ENCODE assay signal across 8 mouse cellular contexts in the genomic region with DNA sequence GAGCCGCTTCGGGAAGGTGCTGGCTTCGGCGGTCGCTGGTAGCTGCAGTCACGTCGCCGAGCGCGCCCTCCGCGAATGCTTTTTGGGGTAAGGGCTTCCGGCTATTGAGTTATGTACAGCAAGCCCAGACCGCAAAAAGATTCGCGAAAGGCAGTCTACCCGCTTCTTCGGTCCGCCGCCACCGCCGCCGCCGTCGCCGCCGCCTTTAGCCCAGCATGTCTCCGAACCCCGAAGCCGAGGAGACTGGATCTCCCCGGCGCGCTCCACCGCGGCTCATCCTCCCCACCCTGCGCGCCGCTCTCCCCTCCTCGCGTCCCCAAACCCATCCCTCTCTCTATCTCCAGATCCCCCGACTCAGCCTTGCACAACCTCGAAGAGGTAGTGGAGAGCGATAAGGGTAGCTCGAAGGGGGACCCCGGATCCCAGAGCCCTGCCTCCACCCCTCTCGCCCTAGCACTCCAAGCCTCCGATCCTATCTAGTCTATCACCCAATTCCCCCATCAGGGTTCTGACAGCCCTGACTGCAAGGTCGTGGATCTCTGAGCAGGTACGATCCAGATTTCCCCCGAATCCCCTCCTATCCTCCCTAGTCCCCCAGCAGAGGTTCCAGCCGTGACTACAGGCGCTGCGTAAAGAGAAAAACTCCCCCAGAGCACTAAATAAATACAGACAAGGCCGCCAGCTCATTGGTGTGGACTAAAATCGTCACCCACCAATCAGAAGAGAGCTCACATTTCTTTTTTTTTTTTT.
DNase-seq lines count a peak whose midpoint lies in the region; ATAC-seq and TF ChIP-seq lines count a peak whose summit lies in the region.

No protein-coding gene starts in this region.

- H3K27ac ChIP-seq in kidney, embryonic 14.5 days (ENCODE audit: low read depth, low read length): no peak overlapping the region
- no peak overlapping the region for H3K27ac ChIP-seq in bone marrow macrophage, adult 2 months (ENCODE audit: insufficient read depth, low read depth, low read length)
- no peak overlapping the region for H3K27ac ChIP-seq in forebrain, embryonic 13.5 days
- H3K27ac ChIP-seq in neural tube, embryonic 12.5 days: no peak overlapping the region

- peak overlapping the region; percentile 32 for H3K4me3 ChIP-seq in kidney, embryonic 14.5 days (ENCODE audit: low read length)
- peak overlapping the region; percentile 60 for H3K4me3 ChIP-seq in bone marrow macrophage, adult 2 months (ENCODE audit: insufficient read depth, low read length)
- H3K4me3 ChIP-seq in forebrain, embryonic 13.5 days: peak overlapping the region; percentile 48
- H3K4me3 ChIP-seq in neural tube, embryonic 12.5 days: peak overlapping the region; percentile 34

- DNase-seq in kidney, postnatal 14 days: no peak
- peak; percentile 65 to 68 for DNase-seq in layer of hippocampus, postnatal 25 days (ENCODE audit: extremely low spot score in 1 of 2, low spot score in 1 of 2)
- no peak for DNase-seq in T-cell, adult 2 months (ENCODE audit: low spot score)
- DNase-seq in urinary bladder, adult 2 months (ENCODE audit: low spot score): no peak

- ATAC-seq in kidney, embryonic 14.5 days (ENCODE audit: low FRiP score, low TSS enrichment): no peak
- peak; percentile 60 for ATAC-seq in forebrain, embryonic 13.5 days
- ATAC-seq in neural tube, embryonic 12.5 days (ENCODE audit: low FRiP score, low read depth): no peak

- TF ChIP-seq CTCF in bone marrow macrophage, adult 2 months (IDR thresholded peaks at IDR 0.05; ENCODE audit: low read depth, low read length): no peak

- no peaks in the 10 kb centered on the region for H3K36me3 ChIP-seq in kidney, embryonic 14.5 days (ENCODE audit: control insufficient read depth, insufficient read depth, low read length)
- no peaks in the 10 kb centered on the region for H3K36me3 ChIP-seq in forebrain, embryonic 13.5 days (ENCODE audit: poor library complexity, severe bottlenecking)
- H3K36me3 ChIP-seq in neural tube, embryonic 12.5 days: no peaks in the 10 kb centered on the region

- 0 out of 2 replicates have a peak, but pooled peaks cover 3% of the 10 kb centered on the region for H3K4me1 ChIP-seq in kidney, embryonic 14.5 days (ENCODE audit: control insufficient read depth, insufficient read depth, low read length)
- peaks cover 3% of the 10 kb centered on the region; the same call in 1 of the 2 replicates for H3K4me1 ChIP-seq in bone marrow macrophage, adult 2 months (ENCODE audit: control insufficient read depth, insufficient read depth, low read length)
- H3K4me1 ChIP-seq in forebrain, embryonic 13.5 days: peaks cover 63% of the 10 kb centered on the region
- peaks cover 32% of the 10 kb centered on the region for H3K4me1 ChIP-seq in neural tube, embryonic 12.5 days

- H3K4me2 ChIP-seq in kidney, embryonic 14.5 days (replicated peaks; ENCODE audit: low read depth, low read length): peak overlapping the region; percentile 45
- H3K4me2 ChIP-seq in forebrain, embryonic 13.5 days: peak overlapping the region; percentile 87
- peak overlapping the region; percentile 70 for H3K4me2 ChIP-seq in neural tube, embryonic 12.5 days (replicated peaks)

- H3K27me3 ChIP-seq in kidney, embryonic 14.5 days (ENCODE audit: control insufficient read depth, insufficient read depth, low read length): peaks cover 88% of the 10 kb centered on the region
- H3K27me3 ChIP-seq in forebrain, embryonic 13.5 days: peaks cover 75% of the 10 kb centered on the region
- H3K27me3 ChIP-seq in neural tube, embryonic 12.5 days (replicated peaks): peaks cover 84% of the 10 kb centered on the region

- no peak overlapping the region for H3K9ac ChIP-seq in kidney, embryonic 14.5 days (ENCODE audit: low read depth, low read length)
- peak overlapping the region; percentile 58 for H3K9ac ChIP-seq in forebrain, embryonic 13.5 days
- no peak overlapping the region for H3K9ac ChIP-seq in neural tube, embryonic 12.5 days

- H3K9me3 ChIP-seq in kidney, embryonic 14.5 days (ENCODE audit: control insufficient read depth, low read length): no peaks in the 10 kb centered on the region
- no peaks in the 10 kb centered on the region for H3K9me3 ChIP-seq in forebrain, embryonic 13.5 days (replicated peaks)
- H3K9me3 ChIP-seq in neural tube, embryonic 12.5 days: no peaks in the 10 kb centered on the region

- no peak for TF ChIP-seq POLR2A in bone marrow macrophage, adult 2 months (IDR thresholded peaks at IDR 0.05; ENCODE audit: borderline replicate concordance, low read depth, low read length)

- WGBS in kidney, embryonic 14.5 days: under 1% methylated on average over 48 of the region's 55 CpGs
- under 1% methylated on average over 55 of the region's 55 CpGs for WGBS in forebrain, embryonic 13.5 days
- under 1% methylated on average over 55 of the region's 55 CpGs for WGBS in neural tube, embryonic 12.5 days

Comparison
In these comparisons a context has a peak if more than half of its experiments do, and no peak if none do; other contexts are left out.
1. DNase-seq: peak in layer of hippocampus, postnatal 25 days (2 of 2); none in kidney, postnatal 14 days (single experiment), T-cell, adult 2 months (single experiment) and urinary bladder, adult 2 months (single experiment).
2. Peak in every context shown above with its lines, with median percentiles within 50 percentile points of each other: H3K4me2 ChIP-seq and H3K4me3 ChIP-seq.